Mouse (Mus musculus): ENCODE data around the gene Ndst4. TPM values are rescaled to one million over a fixed set of nuclear protein-coding genes. Genes with fewer than 3 reads are reported as not detected.

The Ndst4 gene
- total RNA-seq, 2 experiments from 2014 or later, result 5.5 to 6.5 TPM

DNA sequence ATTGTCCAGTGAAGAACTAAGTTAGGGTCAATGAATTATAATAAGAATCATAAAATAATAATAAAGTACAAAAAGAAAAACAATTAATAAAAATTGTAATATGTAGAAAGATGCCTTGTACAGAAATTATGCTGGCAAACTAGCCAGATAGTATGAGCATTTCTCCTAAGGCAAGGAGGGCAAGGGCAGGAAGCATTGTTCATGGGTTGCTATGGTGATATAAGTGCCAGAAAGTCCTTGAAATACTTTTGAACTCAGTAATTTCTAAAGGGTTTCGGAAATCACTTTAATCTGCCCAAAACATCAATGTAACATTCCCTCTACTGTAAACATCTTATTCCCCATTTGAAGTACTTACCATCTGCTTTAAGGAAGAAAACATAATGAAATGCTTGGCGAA is 319.1 kb downstream of the Ndst4 start:
- no peak for DNase-seq
- intact Hi-C loops (cut with DNase I), result no loop called here

- intact Hi-C loops (cut with DNase I), result no loop called here
- DNase-seq, result no peak
Observed at GRCm38 (mm10) chr3:125734945-125735344, 331.1 kb downstream of the Ndst4 start.

GRCm38 (mm10) chr3:125744468-125745141 is 340.7 kb downstream of the Ndst4 start:
- intact Hi-C loops (cut with DNase I), result no loop called here
- no peak for DNase-seq

DNA sequence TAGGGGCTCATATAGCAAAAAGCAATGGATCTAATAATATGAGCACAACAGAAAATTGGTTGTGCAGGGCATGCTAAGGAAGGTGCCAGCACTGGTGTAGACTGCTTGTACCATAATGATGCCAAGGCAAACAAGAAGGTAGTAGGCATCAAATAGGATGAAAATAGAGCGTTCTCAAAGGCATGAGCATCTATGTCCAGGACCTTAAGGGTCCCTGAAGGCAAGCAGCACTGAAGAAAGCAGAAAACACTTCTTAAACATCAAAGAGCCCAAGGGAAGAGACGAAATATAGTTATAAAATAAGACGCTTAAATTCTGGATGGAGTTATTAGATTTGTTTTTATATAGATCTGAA is 341.2 kb downstream of the Ndst4 start:
- intact Hi-C loops (cut with DNase I), result no loop called here
- DNase-seq, result no peak

GRCm38 (mm10) chr3:125746367-125746766 is 342.5 kb downstream of the Ndst4 start:
- intact Hi-C loops (cut with DNase I), result no loop called here
- no peak for DNase-seq

GRCm38 (mm10) chr3:125756911-125757310 is 353.0 kb downstream of the Ndst4 start:
- intact Hi-C loops (cut with DNase I), result no loop called here
- DNase-seq, result no peak

DNA sequence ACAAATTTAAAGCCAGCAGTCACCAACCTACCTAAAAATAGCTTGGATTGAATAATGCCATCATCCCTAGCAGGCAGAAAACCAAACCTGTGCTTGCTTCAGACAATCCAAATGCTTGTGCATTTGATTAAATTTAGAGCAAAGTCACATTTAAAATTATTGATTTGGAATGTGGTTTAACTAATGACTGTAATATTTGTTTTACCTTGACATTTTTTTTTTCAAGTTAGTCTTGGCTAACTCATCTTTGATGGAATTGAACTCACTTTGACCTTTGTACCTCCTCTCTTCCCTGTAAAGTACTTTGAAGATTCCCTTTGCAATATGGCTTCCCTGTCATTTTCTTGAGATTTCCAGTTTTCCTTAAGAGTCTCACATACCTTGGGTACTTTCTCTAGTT is 356.8 kb downstream of the Ndst4 start:
- intact Hi-C loops (cut with DNase I), result no loop called here
- DNase-seq, result no peak

Measured in left cerebral cortex, postnatal 4 days (tissue).